Mouse (Mus musculus) kidney, postnatal 10 days (tissue): Measurements from ENCODE around the gene Bst2.

Experiments
- DNase-seq: peaks from one replicate; pipeline ENCODE4 v3.0.0; 2021; ENCODE audit warnings: mixed read lengths

Bst2 gene

GRCm38 (mm10) chr8:71537028-71537867, at the start of gene Bst2:
TSS of gene Bst2 (minus strand) at chr8:71537456.
- DNase-seq, result peak; percentile 93

- DNase-seq, result peak; percentile 75
Measured at GRCm38 (mm10) chr8:71586891-71587290, 49.6 kb upstream of the Bst2 start.

- DNase-seq, result no peak
Measured at GRCm38 (mm10) chr8:71580201-71580600, 42.9 kb upstream of the Bst2 start.

- no peak for DNase-seq
Measured at GRCm38 (mm10) chr8:71579476-71579875, 42.2 kb upstream of the Bst2 start.

GRCm38 (mm10) chr8:71579009-71579408, 41.8 kb upstream of the Bst2 start:
- no peak for DNase-seq

GRCm38 (mm10) chr8:71577856-71578387, 40.7 kb upstream of the Bst2 start:
- DNase-seq, result no peak

- DNase-seq, result no peak
Measured at GRCm38 (mm10) chr8:71575020-71575419, 37.8 kb upstream of the Bst2 start.

- no peak for DNase-seq
Measured at GRCm38 (mm10) chr8:71574426-71574825, 37.2 kb upstream of the Bst2 start.

- DNase-seq, result peak; percentile 74
Measured at GRCm38 (mm10) chr8:71572847-71573633, 35.8 kb upstream of the Bst2 start.

- DNase-seq, result no peak
Measured at GRCm38 (mm10) chr8:71572077-71572476, 34.8 kb upstream of the Bst2 start.

- DNase-seq, result peak; percentile 98
Measured at GRCm38 (mm10) chr8:71570291-71570954, 33.2 kb upstream of the Bst2 start.

GRCm38 (mm10) chr8:71569366-71570290, 32.4 kb upstream of the Bst2 start:
- peak; percentile 93 for DNase-seq

- no peak for DNase-seq
Measured at GRCm38 (mm10) chr8:71568941-71569340, 31.7 kb upstream of the Bst2 start.

GRCm38 (mm10) chr8:71568387-71568937, 31.2 kb upstream of the Bst2 start, which contains the start of gene Slc27a1:
TSS of gene Slc27a1 (plus strand) at chr8:71568882.
- DNase-seq, result peak; percentile 88

- DNase-seq, result no peak
Measured at GRCm38 (mm10) chr8:71567587-71567986, 30.3 kb upstream of the Bst2 start.

- no peak for DNase-seq
Measured at GRCm38 (mm10) chr8:71566501-71566900, 29.2 kb upstream of the Bst2 start, which contains the start of gene Nxnl1. TSS of gene Nxnl1 (minus strand) at chr8:71566601.

- no peak for DNase-seq
Measured at GRCm38 (mm10) chr8:71563992-71564391, 26.7 kb upstream of the Bst2 start.

GRCm38 (mm10) chr8:71562751-71563150, 25.5 kb upstream of the Bst2 start:
- DNase-seq, result peak; percentile 89

GRCm38 (mm10) chr8:71561401-71561800, 24.1 kb upstream of the Bst2 start:
- DNase-seq, result peak; percentile 77

- DNase-seq, result no peak
Measured at GRCm38 (mm10) chr8:71560765-71561164, 23.5 kb upstream of the Bst2 start.

GRCm38 (mm10) chr8:71560071-71560470, 22.8 kb upstream of the Bst2 start:
- DNase-seq, result no peak
